Mouse (Mus musculus): Measurements from ENCODE around the gene Slc7a4.
A peak's percentile ranks its signal among the peaks of the same experiment; 100 is the strongest.
"Not testable (repeated sequence)": the region's sequence is repeated elsewhere in the genome, so short reads cannot be mapped to it uniquely, and the experiment has no call there.

The Slc7a4 gene

GRCm38 (mm10) chr16:17561128-17561750 is 21.8 kb downstream of the Slc7a4 start, which contains the start of gene Lrrc74b:
Lrrc74b (minus strand) TSS chr16:17561247.
- peak; percentile 20 to 32 for DNase-seq

DNA sequence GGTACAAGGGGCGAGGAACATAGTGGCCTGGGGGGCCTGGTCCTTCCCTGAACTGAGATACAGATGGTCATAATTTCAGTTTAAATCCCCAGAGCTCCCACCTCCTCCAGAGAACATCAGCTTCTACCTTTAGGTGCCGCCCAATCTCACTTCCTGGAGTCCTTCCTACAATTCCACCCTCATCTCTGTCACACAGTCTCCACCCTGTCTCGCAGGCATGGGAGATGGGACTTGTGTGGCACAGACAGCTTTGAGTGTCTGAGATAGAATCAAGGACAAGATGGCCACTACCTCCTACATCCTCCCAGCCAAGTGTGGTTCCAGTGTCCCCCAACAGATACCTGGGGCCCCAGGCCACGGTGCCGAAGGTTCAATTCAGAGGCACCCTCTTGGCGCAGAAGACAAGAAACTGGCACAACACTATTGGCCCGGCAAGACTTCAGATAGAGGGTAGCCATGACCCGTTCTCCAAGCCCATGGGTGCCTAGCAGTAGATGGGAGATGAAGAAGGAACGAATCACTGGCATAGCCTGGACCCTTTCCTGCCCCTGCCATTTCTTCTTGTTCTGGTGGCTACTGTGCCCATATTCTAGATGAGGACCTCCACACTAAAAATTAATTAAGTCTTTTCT is 23.5 kb downstream of the Slc7a4 start:
- no peak for DNase-seq

DNA sequence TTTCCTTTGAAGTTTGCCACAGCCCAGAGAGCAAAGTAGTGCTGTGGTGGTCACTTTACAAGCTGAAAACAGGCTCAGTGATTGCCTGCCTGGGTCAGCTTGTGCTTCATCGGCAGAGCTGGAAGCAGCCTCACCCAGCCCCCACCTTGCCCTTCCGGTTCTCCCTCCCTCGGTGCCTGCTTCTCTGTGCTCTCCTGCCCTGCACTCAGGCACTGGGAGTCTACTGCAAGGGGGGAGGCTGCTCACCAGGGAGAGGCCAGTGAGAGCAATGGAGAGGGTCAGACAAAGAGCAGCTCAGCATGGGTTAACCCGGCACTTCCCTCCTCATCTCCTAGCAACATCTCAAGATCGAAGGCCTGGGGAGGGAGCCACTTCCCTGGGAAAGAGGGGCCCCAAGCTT is 24.2 kb downstream of the Slc7a4 start:
- DNase-seq, result no peak

DNA sequence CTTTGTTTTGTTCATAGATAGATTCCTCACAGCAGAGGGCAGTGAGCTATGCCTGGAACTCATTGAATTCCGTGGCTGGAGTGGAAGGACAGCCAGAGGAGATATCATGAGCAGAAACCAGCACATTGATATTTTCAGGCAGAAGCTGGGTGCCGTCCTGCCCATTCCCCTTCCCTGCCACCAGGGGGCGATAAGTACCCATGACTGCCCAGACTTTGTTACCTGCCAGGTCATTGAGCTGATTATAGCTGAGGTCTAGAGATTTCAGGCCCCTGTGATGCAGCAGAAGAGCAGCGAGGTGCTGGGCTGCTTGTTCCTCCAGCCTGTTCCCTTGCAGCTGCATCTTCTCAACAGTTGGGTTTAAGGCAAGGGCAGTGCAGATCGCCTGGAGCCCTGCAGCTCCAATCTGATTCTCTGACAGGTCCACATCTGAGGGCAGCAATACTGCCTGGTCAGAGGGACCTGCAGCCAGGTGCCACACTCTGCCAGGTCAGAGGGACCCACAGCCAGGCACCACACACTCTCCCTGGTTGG is 25.0 kb downstream of the Slc7a4 start:
- peak; percentile 59 to 72 for DNase-seq

DNA sequence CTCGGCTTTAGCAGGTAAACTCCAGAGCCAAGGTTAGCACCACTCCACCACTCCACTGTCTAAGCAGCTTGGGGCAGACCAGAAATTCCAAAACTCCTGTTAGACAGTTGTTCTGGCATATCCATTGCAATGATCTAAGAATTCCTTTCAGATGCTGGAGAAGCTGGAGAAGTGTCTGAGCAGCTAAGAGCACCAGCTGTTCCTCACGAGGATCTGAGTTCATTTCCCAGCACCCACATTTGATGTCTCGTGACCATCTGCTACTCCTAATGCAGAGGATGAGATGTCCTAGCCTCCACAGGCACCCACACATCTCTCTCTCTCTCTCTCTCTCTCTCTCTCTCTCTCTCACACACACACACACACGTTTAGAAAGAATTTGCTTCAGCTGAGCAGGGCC is 26.1 kb downstream of the Slc7a4 start:
- DNase-seq, result no peak

DNA sequence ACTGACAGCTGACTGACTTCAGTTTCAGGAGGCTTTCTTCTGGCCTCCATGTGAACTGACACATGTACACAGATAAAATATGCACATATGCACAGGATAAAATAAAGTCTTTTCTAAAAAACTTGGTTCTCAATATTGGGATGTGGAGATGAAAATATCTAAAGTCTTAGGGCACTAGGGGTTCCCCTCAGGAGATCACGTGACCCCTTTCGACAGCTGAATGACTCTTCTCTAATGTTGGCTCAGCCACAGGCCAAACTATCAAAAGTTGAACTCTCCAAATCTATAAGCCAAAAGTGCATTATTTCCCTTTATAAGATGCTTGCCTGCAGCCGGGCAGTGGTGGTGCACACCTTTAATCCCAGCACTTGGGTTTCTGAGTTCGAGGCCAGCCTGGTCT is 26.8 kb downstream of the Slc7a4 start:
- DNase-seq, result no peak

DNA sequence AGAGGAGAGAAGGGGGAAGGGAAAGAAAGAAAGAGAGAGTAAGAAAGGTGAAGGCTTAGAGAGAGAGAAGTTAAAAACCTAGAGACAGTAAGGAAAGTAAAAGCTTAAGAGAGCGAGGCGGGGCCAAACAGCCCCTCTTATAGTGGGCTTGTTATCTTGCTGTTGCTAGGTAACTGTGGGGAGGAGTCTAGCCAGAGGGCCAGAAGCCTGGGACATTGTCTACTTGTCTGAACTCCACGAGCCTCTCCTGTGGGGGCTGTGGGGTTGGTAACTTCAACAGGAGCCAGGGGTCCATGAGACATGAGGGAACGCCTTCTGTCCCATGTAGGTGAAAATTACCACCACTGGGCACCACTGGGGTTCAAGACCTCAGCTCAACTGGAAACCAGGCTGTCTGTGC is 28.3 kb downstream of the Slc7a4 start:
- not testable (repeated sequence) for DNase-seq

DNA sequence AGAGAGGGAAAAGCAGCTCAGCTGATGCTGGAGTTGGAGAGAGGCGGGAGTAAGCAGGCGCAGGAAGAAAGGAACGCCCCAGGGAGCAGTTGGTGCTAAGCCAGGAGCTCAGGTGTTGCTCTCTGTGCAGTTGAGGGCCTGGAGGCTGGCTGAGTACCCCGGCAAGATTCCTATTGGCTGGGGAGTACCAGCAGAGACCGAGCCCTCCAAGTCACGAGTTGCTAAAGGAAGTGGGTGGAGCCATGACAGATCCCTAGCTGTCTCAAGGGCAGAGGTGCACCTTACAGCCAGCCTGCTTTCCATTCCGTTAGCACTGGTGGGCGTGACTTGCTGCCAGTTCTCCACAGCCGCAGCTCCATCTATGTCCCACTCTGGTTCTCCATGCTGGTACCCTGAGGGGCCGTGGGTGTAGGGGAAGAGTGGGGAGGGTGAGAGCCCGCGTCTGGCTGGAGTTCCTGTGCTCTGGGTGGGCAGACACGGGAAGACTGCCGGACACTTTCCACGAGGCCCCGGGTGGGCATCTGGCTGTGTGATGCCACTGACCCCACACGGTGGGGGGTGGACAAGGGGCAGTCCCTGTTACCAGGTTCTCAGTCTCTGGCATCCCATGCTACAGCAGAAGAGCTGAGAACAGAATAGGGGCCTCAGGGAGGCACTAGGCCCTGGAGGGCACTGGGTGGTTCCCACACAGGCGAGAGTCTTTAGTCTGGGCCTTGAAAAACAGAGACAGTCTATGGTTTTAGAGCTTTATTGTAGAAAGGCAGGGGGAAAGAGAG is 28.9 kb downstream of the Slc7a4 start:
- DNase-seq, result peak; percentile 78 to 89

- no peak for DNase-seq
These were observed 30.2 kb downstream of the Slc7a4 start for GRCm38 (mm10) chr16:17552837-17553236.

- DNase-seq, result no peak
These were observed 40.4 kb downstream of the Slc7a4 start for GRCm38 (mm10) chr16:17542632-17543031.

DNA sequence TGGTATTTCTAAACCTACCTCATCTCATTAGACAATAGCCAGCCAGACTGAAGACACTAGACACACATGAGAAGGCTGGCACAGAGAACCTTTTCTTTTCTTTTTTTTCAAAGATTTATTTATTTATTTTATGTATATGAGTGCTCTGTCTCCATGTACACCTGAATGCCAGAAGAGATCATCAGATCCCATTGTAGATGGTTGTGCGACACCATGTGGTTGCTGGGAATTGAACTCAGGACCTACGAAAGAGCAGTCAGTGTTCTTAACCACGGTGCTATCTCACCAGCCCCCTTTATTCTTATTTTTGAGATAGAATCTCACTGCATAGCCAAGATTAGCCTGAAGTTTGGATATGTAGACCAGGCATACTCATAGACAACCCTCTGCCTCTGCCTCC is 46.4 kb downstream of the Slc7a4 start:
- DNase-seq, result no peak

DNA sequence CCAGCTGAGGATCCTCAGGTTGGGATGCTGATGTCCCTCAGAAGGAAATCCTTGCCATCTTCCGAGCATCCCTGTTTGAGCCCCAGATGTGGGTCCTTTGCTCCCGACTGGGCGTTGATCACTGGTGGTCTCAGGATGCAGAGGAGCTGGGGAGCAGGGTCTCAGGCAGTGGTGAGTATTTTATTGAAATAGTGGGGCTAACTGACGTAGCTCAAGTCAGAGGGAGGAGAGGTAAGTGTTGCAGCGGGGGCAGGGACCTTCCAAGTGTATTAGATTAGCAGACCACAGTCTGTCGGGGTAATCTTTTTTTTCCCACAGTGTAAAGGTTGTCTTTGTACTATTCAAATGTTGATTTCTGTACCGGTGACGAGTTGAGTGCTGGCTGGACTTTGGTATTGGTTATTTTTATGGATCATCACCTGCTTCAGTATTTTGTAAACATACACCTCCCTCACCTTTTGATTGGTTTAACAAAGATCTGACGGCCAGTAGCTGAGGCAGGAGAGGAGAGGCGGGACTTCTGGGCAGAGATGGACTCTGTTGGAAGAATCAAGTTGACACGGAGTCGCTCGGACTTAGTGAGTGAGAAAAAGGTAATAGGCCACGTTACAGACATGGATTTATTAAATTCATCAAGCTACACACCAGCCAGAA is 50.2 kb downstream of the Slc7a4 start:
- no peak for DNase-seq

GRCm38 (mm10) chr16:17532271-17532670 is 50.7 kb downstream of the Slc7a4 start:
- DNase-seq, result peak in 1 of 2 experiments; percentile 64

DNA sequence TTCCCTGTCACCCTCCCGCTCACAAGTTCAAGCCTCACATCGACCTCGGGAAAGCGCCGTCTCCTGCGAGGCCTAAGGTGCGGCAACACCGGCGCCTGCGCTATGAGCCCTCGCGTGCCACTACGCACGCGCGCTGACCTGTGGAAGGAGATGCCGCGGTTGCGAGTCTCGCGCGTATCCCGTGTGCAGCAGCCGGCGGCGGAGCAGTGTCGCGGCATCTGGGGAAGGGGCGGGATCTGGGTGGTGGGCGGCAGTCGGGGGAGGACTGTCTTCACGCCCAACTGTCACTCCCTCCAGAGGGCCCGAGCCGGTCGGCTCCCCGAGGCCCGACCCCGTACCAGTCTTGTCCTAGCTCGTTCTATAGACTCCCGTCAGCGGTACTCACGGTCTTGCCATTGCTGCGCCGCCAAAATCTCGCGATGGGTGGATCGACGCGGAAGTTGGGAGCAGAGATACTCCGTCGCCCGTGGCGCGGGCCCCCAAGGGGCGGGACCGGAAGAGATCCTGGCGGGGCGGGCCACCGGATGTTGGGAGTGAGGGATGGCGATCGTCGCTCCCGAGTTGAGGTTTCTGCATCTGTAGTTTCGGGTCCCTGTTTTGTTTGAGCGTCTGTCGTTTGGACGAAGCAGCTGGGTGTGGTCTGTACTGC is 52.2 kb downstream of the Slc7a4 start, which contains the start of gene Thap7:
Gene Thap7 (minus strand): TSS at position 497 of the 649 bp plus-strand sequence.
- DNase-seq, result peak; percentile 95

GRCm38 (mm10) chr16:17529981-17530586 is 52.9 kb downstream of the Slc7a4 start:
- no peak for DNase-seq

DNA sequence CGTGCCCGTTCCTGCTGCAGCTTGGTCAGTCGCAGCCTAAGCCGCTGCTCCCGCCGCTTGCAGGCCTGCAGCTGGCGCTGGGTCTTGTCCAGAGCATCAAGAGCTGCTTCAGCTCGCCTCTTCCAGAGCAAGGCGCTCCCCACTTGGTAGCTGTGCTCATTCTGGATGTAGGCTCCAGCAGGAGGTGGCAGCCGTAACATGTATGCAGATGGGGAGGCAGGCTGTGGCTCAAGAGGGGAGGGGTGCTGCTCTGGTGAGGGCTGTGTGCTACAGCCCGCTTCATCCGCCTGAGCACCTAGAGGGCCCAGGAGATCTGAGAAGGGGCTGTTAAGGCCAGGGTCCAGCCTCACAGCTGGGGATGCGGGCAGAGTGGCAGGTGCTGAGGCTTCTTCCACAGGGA is 54.7 kb downstream of the Slc7a4 start:
- no peak for DNase-seq

DNA sequence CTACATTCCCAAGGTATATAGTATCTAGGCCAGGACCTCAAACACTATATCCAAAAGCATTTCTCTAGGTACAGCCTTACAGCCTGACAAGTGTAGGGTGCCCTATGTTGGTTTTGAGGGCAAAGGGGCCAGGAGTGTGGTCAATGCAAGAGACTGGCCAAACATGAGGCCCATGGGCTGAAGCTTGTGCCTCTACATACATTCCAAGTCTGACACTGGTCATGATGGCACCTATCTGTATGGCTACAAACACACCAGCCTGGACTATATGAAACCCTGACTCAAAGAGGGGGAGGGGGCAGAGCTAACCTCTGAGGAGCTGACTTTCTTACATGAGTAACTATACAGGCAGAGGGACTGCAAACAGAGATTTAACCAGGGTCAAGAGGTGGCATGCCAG is 55.4 kb downstream of the Slc7a4 start:
- no peak for DNase-seq

DNA sequence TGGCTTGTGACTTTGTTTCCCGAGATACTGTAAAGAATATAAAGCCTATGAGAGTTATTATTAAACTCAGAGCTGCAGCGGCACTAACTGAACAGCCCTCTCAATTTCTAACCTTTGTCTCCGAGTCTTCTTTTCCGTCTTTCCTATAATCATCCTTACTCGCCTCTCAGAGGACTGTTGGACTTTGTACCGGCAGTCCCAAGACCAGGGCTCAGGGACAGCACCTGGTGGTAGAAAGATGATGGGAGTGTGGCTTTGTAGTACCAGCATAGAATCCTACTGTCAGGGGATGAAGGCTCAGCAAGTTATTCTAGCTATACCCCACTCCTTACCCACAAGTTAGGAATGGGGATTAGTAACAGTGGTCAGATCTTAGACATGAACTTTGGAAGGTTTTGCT is 56.8 kb downstream of the Slc7a4 start:
- DNase-seq, result peak; percentile 57 to 62

DNA sequence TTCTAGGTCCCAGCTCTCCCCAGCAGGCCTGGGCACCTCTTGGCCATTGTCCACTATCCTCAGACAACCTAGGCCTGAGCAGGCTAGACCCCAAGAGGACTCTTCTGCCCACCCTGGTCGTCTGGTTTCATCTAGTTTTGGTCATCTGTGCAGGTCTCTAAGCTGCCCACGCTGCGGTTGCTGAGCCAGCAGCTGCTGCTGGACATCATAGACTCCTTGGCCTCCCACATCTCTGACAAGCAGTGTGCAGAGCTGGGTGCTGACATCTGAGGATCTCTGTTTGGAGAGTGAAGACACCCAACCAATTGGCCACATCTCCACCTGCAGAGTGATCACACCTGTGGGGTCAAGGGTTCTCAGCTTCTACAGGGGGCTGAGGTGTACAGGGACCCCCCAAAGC is 57.5 kb downstream of the Slc7a4 start:
- no peak for DNase-seq

- no peak for DNase-seq
These were observed 58.9 kb downstream of the Slc7a4 start for GRCm38 (mm10) chr16:17524156-17524555.

All from kidney, adult 8-10 months (tissue).